8 mouse cellular contexts compared by ENCODE assay signal in the genomic region with DNA sequence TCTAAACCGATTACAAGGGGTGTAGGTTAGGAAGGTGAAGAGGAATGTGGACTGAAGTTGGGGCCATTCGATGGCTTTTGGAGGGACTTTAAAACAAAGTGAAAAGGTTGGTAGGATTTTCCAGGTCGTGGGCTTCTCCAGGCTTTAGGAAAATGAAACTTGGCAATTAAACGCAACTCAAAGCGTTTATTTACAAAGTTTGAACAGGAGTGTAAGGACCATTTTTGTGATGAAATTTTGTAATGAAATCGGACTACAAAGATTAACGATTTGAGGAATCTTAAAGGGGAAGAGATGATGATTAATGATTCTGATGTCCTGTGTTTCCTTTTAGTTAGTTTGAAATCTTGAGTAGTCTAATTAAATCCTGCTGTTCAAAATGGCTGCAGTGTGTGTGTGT. TPM values are rescaled to one million over a fixed set of nuclear protein-coding genes. Genes with fewer than 3 reads are reported as not detected.
DNase-seq lines count a peak whose midpoint lies in the region; ATAC-seq and TF ChIP-seq lines count a peak whose summit lies in the region.

No protein-coding gene starts in this region.

- in situ Hi-C loops in ES-E14 (cut with MboI; ENCODE audit: low sequenced_read_pairs in 2 of 2, unreplicated experiment in 2 of 2), result no loop called here

- WGBS in heart, adult 2 months, result 19% methylated on average over 7 of the region's 7 CpGs
- 23% methylated on average over 7 of the region's 7 CpGs for WGBS in heart, embryonic 16.5 days
- WGBS in liver, embryonic 16.5 days (ENCODE audit: insufficient replicate concordance), result 29% methylated on average over 7 of the region's 7 CpGs

- TF ChIP-seq EP300 in heart, adult 2 months (IDR thresholded peaks at IDR 0.05; ENCODE audit: insufficient read depth, low read depth, low read length), result no peak

- peaks cover 3% of the 10 kb centered on the region; the same call in 1 of the 2 replicates for H3K4me1 ChIP-seq in heart, adult 2 months (ENCODE audit: control insufficient read depth, insufficient read depth, low read length)
- peaks cover 8% of the 10 kb centered on the region in 2 experiments; a peak in 3 of 4 replicates for H3K4me1 ChIP-seq in ES-E14 (ENCODE audit: control insufficient read depth in 2 of 2, insufficient read depth in 2 of 2, low read length in 2 of 2, poor library complexity in 1 of 2)
- peaks cover 7% of the 10 kb centered on the region for H3K4me1 ChIP-seq in heart, embryonic 16.5 days (ENCODE audit: control insufficient read depth, insufficient read depth, low read length)
- H3K4me1 ChIP-seq in liver, embryonic 16.5 days (ENCODE audit: control insufficient read depth, low read depth, low read length), result peaks cover 20% of the 10 kb centered on the region

- TF ChIP-seq POLR2A in heart, adult 2 months (IDR thresholded peaks at IDR 0.05; ENCODE audit: insufficient read depth, low read depth, low read length), result no peak

- ATAC-seq in heart, embryonic 16.5 days (replicated peaks; ENCODE audit: extremely low read depth, insufficient read depth, low FRiP score), result no peak
- no peak for ATAC-seq in liver, embryonic 16.5 days (ENCODE audit: low read depth)

- no peaks in the 10 kb centered on the region for H3K27me3 ChIP-seq in heart, adult 2 months (ENCODE audit: control insufficient read depth, insufficient read depth, low read length)
- H3K27me3 ChIP-seq in heart, embryonic 16.5 days (ENCODE audit: control insufficient read depth, insufficient read depth, low read length), result peaks cover 2% of the 10 kb centered on the region; the same call in 1 of the 2 replicates
- no peaks in the 10 kb centered on the region for H3K27me3 ChIP-seq in liver, embryonic 16.5 days (ENCODE audit: control insufficient read depth, insufficient read depth, low read depth, low read length)

- H3K9me3 ChIP-seq in ES-E14 (ENCODE audit: control insufficient read depth, insufficient read depth, low read depth, low read length), result no peaks in the 10 kb centered on the region
- no peaks in the 10 kb centered on the region for H3K9me3 ChIP-seq in heart, embryonic 16.5 days (replicated peaks; ENCODE audit: control insufficient read depth, low read length)
- H3K9me3 ChIP-seq in liver, embryonic 16.5 days (replicated peaks; ENCODE audit: control insufficient read depth, low read length), result no peaks in the 10 kb centered on the region

- peak overlapping the region; percentile 98 for H3K27ac ChIP-seq in heart, adult 2 months
- H3K27ac ChIP-seq in ES-E14 (ENCODE audit: insufficient read depth, low read depth, low read length, poor library complexity, severe bottlenecking), result no peak overlapping the region
- no peak overlapping the region for H3K27ac ChIP-seq in heart, embryonic 16.5 days (ENCODE audit: low read length)
- H3K27ac ChIP-seq in liver, embryonic 16.5 days (ENCODE audit: low read length), result no peak overlapping the region

- H3K36me3 ChIP-seq in heart, adult 2 months (ENCODE audit: control insufficient read depth, insufficient read depth, low read length), result peaks cover 2% of the 10 kb centered on the region
- H3K36me3 ChIP-seq in ES-E14 (ENCODE audit: control insufficient read depth, insufficient read depth, low read length, poor library complexity, severe bottlenecking), result no peaks in the 10 kb centered on the region
- no peaks in the 10 kb centered on the region for H3K36me3 ChIP-seq in heart, embryonic 16.5 days (ENCODE audit: control insufficient read depth, insufficient read depth)
- H3K36me3 ChIP-seq in liver, embryonic 16.5 days (ENCODE audit: control insufficient read depth, insufficient read depth), result no peaks in the 10 kb centered on the region

- DNase-seq in heart, adult 2 months, result no peak
- no peak for DNase-seq in heart, postnatal 4 days
- DNase-seq in ES-E14 (ENCODE audit: low read depth, low spot score), result no peak
- no peak for DNase-seq in right cerebral cortex, postnatal 36 days (ENCODE audit: low spot score in 2 of 2)
- no peak for DNase-seq in cerebellum, postnatal 36 days
- no peak for DNase-seq in left cerebral cortex, adult 18-20 months (ENCODE audit: low spot score in 2 of 2)

- peak overlapping the region; percentile 92 for H3K4me3 ChIP-seq in heart, adult 2 months
- peak overlapping the region; percentile 74 to 93 for H3K4me3 ChIP-seq in ES-E14 (ENCODE audit: insufficient read depth in 1 of 2, low read depth in 1 of 2, low read length in 2 of 2, poor library complexity in 1 of 2, severe bottlenecking in 1 of 2)
- H3K4me3 ChIP-seq in heart, embryonic 16.5 days (ENCODE audit: low read length), result peak overlapping the region; percentile 74
- peak overlapping the region; percentile 91 for H3K4me3 ChIP-seq in liver, embryonic 16.5 days (ENCODE audit: low read depth, low read length)

- no peaks in the 10 kb centered on the region; the same call in 1 of the 2 replicates for H3K79me2 ChIP-seq in heart, adult 2 months (replicated peaks; ENCODE audit: control insufficient read depth, insufficient read depth, low read length)

- H3K9ac ChIP-seq in heart, adult 2 months (ENCODE audit: low read depth, low read length), result peak overlapping the region; percentile 53; the same call in 1 of the 2 replicates
- peak overlapping the region; percentile 29; the same call in 1 of the 2 replicates for H3K9ac ChIP-seq in ES-E14 (ENCODE audit: insufficient read depth, low read depth, low read length, poor library complexity, severe bottlenecking)
- H3K9ac ChIP-seq in heart, embryonic 16.5 days (ENCODE audit: low read length), result peak overlapping the region; percentile 84
- peak overlapping the region; percentile 99 for H3K9ac ChIP-seq in liver, embryonic 16.5 days (ENCODE audit: low read depth, low read length)

- peak overlapping the region; percentile 95 for H3K4me2 ChIP-seq in heart, embryonic 16.5 days (ENCODE audit: low read depth, low read length)
- peak overlapping the region; percentile 88 for H3K4me2 ChIP-seq in liver, embryonic 16.5 days (ENCODE audit: low read depth, low read length)

- no peak for TF ChIP-seq CTCF in heart, adult 2 months (IDR thresholded peaks at IDR 0.05)

- intact Hi-C loops in heart, adult 2 months (cut with DNase I), result loop anchor here (5.0 kb wide), 2 partner anchors 66 to 69 kb away; no protein-coding TSS in a partner anchor

TF ChIP-seq in ES-E14, 5 proteins besides CTCF, POLR2A, EP300 and RAD21:
- no peak for TF ChIP-seq ZC3H11A (IDR thresholded peaks at IDR 0.05; ENCODE audit: borderline replicate concordance, low read depth, low read length)
- TF ChIP-seq HCFC1 (IDR thresholded peaks at IDR 0.05; ENCODE audit: borderline replicate concordance, insufficient read depth, low read length), result no peak
- no peak for TF ChIP-seq CHD2 (IDR thresholded peaks at IDR 0.05; ENCODE audit: low read depth, low read length)
- TF ChIP-seq ZNF384 (IDR thresholded peaks at IDR 0.05; ENCODE audit: low read depth, low read length), result no peak
- TF ChIP-seq MAFK (IDR thresholded peaks at IDR 0.05; ENCODE audit: insufficient read depth, low read depth, low read length), result no peak

RNA-seq across cellular contexts. Expression of a gene that starts 1.7 kb away (rescaled TPM):
- total RNA-seq in heart, adult 2 months (2021), result 10 to 100 TPM; 12.9 to 17.4 TPM
- 7.0 and 9.5 TPM in 2 replicates for polyA plus RNA-seq in heart, adult 2 months (2012; rRNA removed)
- 1 to 10 TPM; 8.0 to 9.5 TPM for total RNA-seq in heart, postnatal 4 days (2021)
- 26.5 and 35.7 TPM in 2 replicates for total RNA-seq in ES-E14 (2012; rRNA removed)
- polyA plus RNA-seq in heart, embryonic 16.5 days (2015; fragmentation: Nextera tagmentation; extraction: Ambion mirVana), result 0.68 and 0.80 TPM in 2 replicates
- polyA plus RNA-seq in liver, embryonic 16.5 days (2015; fragmentation: Nextera tagmentation; extraction: Ambion mirVana), result 4.9 and 6.0 TPM in 2 replicates
- total RNA-seq in left cerebral cortex, adult 18-20 months (2021), result 1 to 10 TPM; 2.7 to 3.9 TPM

Comparison
In these comparisons a context has a peak if more than half of its experiments do, and no peak if none do; other contexts are left out.
1. H3K9ac ChIP-seq: peak in every context shown above with its lines; median percentile 99 in liver, embryonic 16.5 days; 84 in heart, embryonic 16.5 days; 53 in heart, adult 2 months; 29 in ES-E14.